Mouse (Mus musculus): ENCODE data around the gene Nt5dc1. TPM values are rescaled to one million over a fixed set of nuclear protein-coding genes. Genes with fewer than 3 reads are reported as not detected.

Nt5dc1 gene
- 1.9 and 2.4 TPM in 2 replicates for polyA plus RNA-seq (2012; rRNA removed)

DNA sequence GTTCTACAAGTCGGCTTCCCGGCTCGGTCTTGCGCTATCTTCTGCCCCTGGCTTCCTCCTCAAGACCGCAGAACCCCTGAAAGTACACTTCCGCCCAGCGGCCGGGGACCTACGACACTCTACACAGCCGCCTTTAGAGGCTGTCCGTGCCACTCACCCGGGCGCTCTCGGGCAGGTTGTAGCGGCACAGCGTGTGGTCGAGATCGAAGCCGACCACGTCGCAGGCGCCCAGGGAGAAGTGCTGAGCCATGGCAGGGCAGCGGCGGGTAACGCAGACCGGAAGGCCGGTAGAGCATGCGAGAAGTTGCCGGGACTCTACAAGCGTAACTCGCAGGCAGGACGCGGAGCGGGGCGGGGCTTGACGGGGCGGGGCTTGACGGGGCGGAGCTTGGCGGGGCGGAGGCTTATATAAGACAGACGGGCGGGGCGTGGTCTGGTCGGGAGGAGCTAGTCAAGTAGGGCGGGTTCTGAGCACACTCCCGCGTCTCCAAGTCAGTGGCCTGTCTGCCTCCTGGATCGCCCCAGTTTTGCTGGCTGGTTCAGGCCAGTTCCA lies at the start of gene Nt5dc1:
Gene Nt5dc1, minus strand, starts transcription at position 349 of the 553 bp plus-strand sequence.

DNA sequence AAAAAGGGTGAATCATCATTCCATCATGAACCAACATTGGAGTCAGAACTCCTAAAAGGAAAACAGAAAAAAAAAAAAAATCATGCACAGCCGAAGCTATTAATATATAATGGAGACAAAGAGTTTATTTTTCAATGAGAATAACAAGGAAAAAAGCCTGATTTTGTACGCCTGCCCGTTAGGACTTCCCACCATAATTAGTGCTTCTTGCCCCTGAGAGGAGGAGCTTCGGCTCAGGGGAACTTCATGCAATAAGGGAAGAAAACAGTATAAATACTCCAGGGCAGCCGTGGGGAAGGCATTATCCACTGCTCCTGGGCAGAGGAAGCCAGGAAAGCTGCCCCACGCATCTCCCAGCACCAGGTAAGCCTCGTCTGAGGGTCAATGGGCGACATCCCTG lies 28.7 kb downstream of the Nt5dc1 start, which contains the start of gene Col10a1:
Gene Col10a1, plus strand, starts transcription at position 301 of the 400 bp plus-strand sequence.

DNA sequence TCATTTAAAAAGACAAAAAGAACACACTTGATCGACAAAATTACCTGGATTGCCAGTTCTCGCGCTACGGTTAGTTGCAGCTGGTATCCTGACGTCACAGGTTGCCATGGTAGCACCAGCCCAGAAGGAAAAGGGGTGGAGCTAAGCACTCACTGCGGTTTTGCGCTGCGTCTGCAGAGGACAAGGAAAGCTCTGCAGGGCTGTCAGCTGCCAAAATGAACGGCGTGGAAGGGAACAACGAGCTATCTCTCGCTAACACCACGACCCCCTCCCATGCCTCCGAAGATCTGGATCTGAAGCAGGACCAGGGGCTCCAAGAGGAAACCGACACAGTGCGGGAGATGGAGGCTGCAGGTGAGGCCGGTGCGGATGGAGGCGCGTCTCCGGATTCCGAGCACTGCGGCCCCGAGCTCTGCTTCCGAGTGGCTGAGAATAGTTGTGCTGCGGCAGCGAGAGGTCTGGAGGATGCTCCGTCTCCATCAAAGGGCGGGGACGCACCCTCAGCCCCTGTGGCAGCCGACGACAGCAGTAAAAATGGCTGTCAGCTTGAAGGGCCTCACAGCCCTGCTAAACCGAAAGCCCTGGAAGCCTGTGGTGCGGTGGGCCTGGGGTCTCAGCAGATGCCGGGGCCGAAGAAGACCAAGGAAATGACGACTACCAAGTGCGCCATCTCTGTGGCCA lies 120.9 kb downstream of the Nt5dc1 start, which contains the start of gene Tspyl4:
Gene Tspyl4, plus strand, starts transcription at position 144 of the 681 bp plus-strand sequence.

DNA sequence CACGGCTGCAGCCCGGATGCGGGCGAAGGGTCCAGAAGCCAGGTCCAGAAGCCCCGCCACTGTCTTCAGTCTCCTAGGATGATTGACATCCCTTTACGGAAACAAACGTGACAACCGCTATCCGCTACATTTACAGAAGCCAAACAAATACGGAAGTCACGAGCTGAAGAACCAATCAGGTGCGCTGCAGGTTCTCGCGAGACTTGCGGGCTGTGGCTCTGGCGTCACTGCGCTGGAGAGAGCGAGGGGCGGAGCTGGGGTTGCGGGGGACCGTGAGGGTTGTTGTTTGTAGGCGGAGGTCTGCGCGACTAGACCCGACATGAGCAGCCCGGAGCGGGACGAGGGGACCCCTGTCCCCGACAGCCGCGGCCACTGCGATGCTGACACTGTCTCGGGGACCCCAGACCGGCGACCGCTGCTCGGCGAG lies 136.4 kb downstream of the Nt5dc1 start, which contains the start of gene Tspyl1:
Gene Tspyl1, plus strand, starts transcription at position 229 of the 427 bp plus-strand sequence.

Other genes starting within 250 kb of the Nt5dc1 start
- 6.3 and 13.6 TPM in 2 replicates for gene Dse, start 210.8 kb downstream of the Nt5dc1 start, polyA plus RNA-seq (2012; rRNA removed)
- gene Tspyl1, start 136.4 kb downstream of the Nt5dc1 start, polyA plus RNA-seq (2012; rRNA removed): 62.2 and 64.8 TPM in 2 replicates
- 136 and 138 TPM in 2 replicates for gene Tspyl4, start 121.1 kb downstream of the Nt5dc1 start, polyA plus RNA-seq (2012; rRNA removed)
- gene Col10a1, start 28.6 kb downstream of the Nt5dc1 start, polyA plus RNA-seq (2012; rRNA removed): 0.05 and 23.4 TPM in 2 replicates
- gene Frk, start 64.8 kb upstream of the Nt5dc1 start, polyA plus RNA-seq (2012; rRNA removed): 0.45 and 1.3 TPM in 2 replicates

Measured in central nervous system, embryonic 14 days (tissue).